Mouse (Mus musculus): ENCODE data around the gene Ndufs6. TPM values are rescaled to one million over a fixed set of nuclear protein-coding genes. Genes with fewer than 3 reads are reported as not detected.
A peak's percentile ranks its signal among the peaks of the same experiment; 100 is the strongest.

Ndufs6 gene
- polyA plus RNA-seq (2012; rRNA removed): 271 and 306 TPM in 2 replicates

DNA sequence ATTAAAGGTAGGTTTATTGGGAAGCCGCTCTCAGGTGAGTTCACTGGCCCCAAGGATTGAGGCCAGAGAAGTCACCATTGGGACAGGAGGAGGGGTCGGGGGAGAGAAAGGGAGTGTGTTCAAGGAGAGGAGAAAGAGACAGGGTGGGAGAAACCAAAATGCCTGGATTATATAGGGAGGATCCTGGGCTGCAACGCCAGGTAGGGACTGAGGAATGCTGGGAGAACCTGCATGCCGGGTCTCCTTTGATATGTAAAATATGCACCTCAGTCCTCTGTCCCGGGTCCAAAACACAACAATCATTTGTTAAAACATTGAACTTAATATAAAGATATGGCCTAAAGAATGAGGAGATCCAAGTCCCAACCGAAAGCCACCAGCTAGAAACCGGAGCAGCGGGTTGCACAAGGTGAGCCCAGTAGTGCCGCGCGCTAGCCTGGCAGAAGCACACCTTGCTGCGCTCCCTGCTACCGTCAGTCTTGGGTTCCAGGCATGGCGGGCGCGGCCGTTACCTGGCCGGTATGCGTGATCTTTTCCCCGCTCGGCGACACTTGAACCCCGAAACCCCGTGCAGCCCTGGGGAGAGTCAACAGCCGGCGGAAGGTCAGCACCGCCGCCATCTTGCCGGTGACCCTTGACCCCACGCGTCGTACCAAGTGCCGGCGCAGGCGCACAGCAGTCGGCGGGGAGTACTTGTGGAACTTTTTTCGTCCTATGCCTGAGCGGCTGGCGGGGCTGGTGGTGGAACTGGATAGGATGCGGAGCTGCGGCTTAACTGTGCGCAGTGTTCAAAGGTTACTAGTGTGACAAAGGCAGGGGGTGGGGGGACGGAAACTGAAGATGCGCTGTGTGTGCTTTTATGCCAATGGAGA is at the start of gene Ndufs6, which contains the start of gene Mrpl36:
Ndufs6 (minus strand) TSS at position 716 of the 872 bp plus-strand sequence.
Mrpl36 (plus strand) TSS at position 687 of the 872 bp plus-strand sequence.
- H3K27me3 ChIP-seq (ENCODE audit: control insufficient read depth, insufficient read depth, low read length): no peaks in the 10 kb centered on the region
- peak; percentile 92 to 93 for DNase-seq
- peak within 1 kb of the TSS; percentile 54; the same call in 1 of the 2 replicates for H3K27ac ChIP-seq (ENCODE audit: insufficient read depth, low read length)
- H3K4me3 ChIP-seq (replicated peaks; ENCODE audit: insufficient read depth, low read depth, low read length): peak within 1 kb of the TSS; percentile 76
- H3K4me1 ChIP-seq (ENCODE audit: control insufficient read depth, insufficient read depth, low read length): peaks cover 6% of the 10 kb centered on the region
- TF ChIP-seq POLR2A (IDR thresholded peaks at IDR 0.05; ENCODE audit: borderline replicate concordance, insufficient read depth, low read length) (peak; percentile 87), CTCF (IDR thresholded peaks at IDR 0.05; ENCODE audit: borderline replicate concordance, insufficient read depth, low read depth, low read length) (no peak)
- WGBS: 1% methylated on average over 45 of the region's 45 CpGs

- DNase-seq: no peak
- TF ChIP-seq POLR2A (IDR thresholded peaks at IDR 0.05; ENCODE audit: borderline replicate concordance, insufficient read depth, low read length) (no peak), CTCF (IDR thresholded peaks at IDR 0.05; ENCODE audit: borderline replicate concordance, insufficient read depth, low read depth, low read length) (no peak)
- Histone ChIP-seq H3K27me3 (ENCODE audit: control insufficient read depth, insufficient read depth, low read length) (no peaks in the 10 kb centered on the region), H3K4me1 (ENCODE audit: control insufficient read depth, insufficient read depth, low read length) (no peaks in the 10 kb centered on the region), H3K27ac (ENCODE audit: insufficient read depth, low read length) (no peak overlapping the region), H3K4me3 (replicated peaks; ENCODE audit: insufficient read depth, low read depth, low read length) (no peak overlapping the region)
- WGBS: 89% methylated on average over 9 of the region's 9 CpGs
Measured at GRCm38 (mm10) chr13:73377637-73378036, 49.3 kb upstream of the Ndufs6 start.

GRCm38 (mm10) chr13:73374612-73375011 is 46.3 kb upstream of the Ndufs6 start:
- H3K4me1 ChIP-seq (ENCODE audit: control insufficient read depth, insufficient read depth, low read length): no peaks in the 10 kb centered on the region
- no peak overlapping the region for H3K27ac ChIP-seq (ENCODE audit: insufficient read depth, low read length)
- H3K27me3 ChIP-seq (ENCODE audit: control insufficient read depth, insufficient read depth, low read length): no peaks in the 10 kb centered on the region
- WGBS: 18% methylated on average over 2 of the region's 2 CpGs
- H3K4me3 ChIP-seq (replicated peaks; ENCODE audit: insufficient read depth, low read depth, low read length): no peak overlapping the region
- TF ChIP-seq CTCF (IDR thresholded peaks at IDR 0.05; ENCODE audit: borderline replicate concordance, insufficient read depth, low read depth, low read length) (no peak), POLR2A (IDR thresholded peaks at IDR 0.05; ENCODE audit: borderline replicate concordance, insufficient read depth, low read length) (no peak)
- no peak for DNase-seq

DNA sequence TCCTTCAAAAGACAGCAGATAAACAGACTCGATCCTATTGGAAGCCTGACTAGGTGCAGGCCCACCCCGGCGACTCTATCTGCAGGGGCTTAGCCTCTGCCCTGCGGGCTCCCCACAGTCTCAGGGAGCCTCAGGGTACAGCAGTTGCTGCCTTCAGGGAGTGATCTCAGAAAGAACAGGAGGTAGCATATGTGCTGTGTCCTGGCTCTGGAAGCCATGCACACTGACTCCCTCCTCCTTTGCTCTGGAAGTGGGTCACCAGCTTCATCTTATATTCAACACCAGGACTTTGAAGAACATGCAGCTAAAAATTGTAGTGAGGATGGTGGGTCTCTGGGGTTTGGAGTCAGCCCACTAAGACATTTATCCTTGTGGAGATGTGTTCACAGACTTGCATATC is 45.0 kb upstream of the Ndufs6 start:
- H3K27ac ChIP-seq (ENCODE audit: insufficient read depth, low read length): no peak overlapping the region
- 79% methylated on average over 4 of the region's 4 CpGs for WGBS
- TF ChIP-seq CTCF (IDR thresholded peaks at IDR 0.05; ENCODE audit: borderline replicate concordance, insufficient read depth, low read depth, low read length) (no peak), POLR2A (IDR thresholded peaks at IDR 0.05; ENCODE audit: borderline replicate concordance, insufficient read depth, low read length) (no peak)
- H3K4me1 ChIP-seq (ENCODE audit: control insufficient read depth, insufficient read depth, low read length): no peaks in the 10 kb centered on the region
- H3K27me3 ChIP-seq (ENCODE audit: control insufficient read depth, insufficient read depth, low read length): no peaks in the 10 kb centered on the region
- no peak overlapping the region for H3K4me3 ChIP-seq (replicated peaks; ENCODE audit: insufficient read depth, low read depth, low read length)
- no peak for DNase-seq

DNA sequence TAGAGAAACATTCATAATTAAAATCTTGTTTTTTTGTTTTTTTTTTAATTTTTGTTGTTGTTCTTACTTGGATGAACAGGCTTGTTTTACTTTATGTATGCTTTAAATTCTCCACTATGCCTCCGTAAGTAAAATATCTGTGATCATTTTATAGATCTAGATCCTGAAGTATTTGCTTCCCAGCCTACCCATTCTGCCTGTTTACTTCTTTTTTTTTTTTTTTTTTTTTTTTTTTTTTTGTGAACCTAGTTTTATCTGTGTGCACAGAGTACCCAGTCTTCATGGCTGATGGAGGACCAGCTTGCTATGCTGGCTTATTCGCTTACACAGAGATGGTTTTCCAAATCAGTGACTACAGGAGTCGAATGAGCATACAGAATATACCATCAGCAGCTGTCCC is 28.8 kb upstream of the Ndufs6 start:
- 74% methylated on average over 3 of the region's 3 CpGs for whole genome bisulfite sequencing
- TF ChIP-seq CTCF (IDR thresholded peaks at IDR 0.05; ENCODE audit: borderline replicate concordance, insufficient read depth, low read depth, low read length) (no peak), POLR2A (IDR thresholded peaks at IDR 0.05; ENCODE audit: borderline replicate concordance, insufficient read depth, low read length) (no peak)
- no peak overlapping the region for H3K4me3 ChIP-seq (replicated peaks; ENCODE audit: insufficient read depth, low read depth, low read length)

DNA sequence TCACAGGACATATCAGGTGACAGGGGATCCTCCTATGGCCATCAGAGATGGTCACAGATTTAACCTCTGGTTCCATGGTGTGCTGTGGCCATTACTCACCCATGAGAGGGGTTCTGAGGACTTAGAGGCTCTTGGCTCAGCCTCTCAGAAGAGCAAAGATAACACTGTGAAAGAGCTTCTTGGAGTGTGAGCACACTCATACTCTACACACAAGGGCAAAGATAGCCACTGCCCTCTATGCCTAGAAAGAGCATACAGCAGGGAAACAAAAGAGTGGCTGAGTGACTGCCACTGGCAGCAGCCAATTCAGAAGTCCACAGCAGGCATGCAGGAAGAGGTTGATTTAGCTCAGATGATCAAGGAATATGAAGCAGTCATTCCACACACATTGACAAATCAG is 24.1 kb upstream of the Ndufs6 start:
- H3K27ac ChIP-seq (ENCODE audit: insufficient read depth, low read length): no peak overlapping the region
- H3K4me3 ChIP-seq (replicated peaks; ENCODE audit: insufficient read depth, low read depth, low read length): no peak overlapping the region
- no peak for DNase-seq
- no peaks in the 10 kb centered on the region for H3K27me3 ChIP-seq (ENCODE audit: control insufficient read depth, insufficient read depth, low read length)
- H3K4me1 ChIP-seq (ENCODE audit: control insufficient read depth, insufficient read depth, low read length): no peaks in the 10 kb centered on the region
- TF ChIP-seq POLR2A (IDR thresholded peaks at IDR 0.05; ENCODE audit: borderline replicate concordance, insufficient read depth, low read length) (no peak), CTCF (IDR thresholded peaks at IDR 0.05; ENCODE audit: borderline replicate concordance, insufficient read depth, low read depth, low read length) (no peak)

More for the DNA sequence above, 28.8 kb upstream of the Ndufs6 start:
- Histone ChIP-seq H3K27me3 (ENCODE audit: control insufficient read depth, insufficient read depth, low read length) (no peaks in the 10 kb centered on the region), H3K4me1 (ENCODE audit: control insufficient read depth, insufficient read depth, low read length) (no peaks in the 10 kb centered on the region), H3K27ac (ENCODE audit: insufficient read depth, low read length) (no peak overlapping the region)
- DNase-seq: no peak

DNA sequence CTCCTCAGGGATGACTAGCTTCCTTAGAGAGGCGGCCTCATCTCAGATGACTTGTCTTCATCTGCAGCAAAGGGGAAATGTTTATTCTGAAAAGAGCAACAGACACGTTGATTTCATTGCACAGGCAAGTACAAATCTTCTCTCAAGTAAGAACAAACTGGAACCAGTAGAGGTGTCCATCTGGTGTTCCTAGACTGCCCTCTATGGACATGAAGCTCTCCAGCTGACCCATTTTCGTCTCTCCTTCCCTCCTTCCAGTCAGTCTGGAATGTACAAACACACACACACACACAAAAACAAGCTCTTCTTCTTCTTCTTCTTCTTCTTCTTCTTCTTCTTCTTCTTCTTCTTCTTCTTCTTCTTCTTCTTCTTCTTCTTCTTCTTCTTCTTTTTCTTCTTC is 23.6 kb upstream of the Ndufs6 start:
- no peak overlapping the region for H3K27ac ChIP-seq (ENCODE audit: insufficient read depth, low read length)
- H3K4me1 ChIP-seq (ENCODE audit: control insufficient read depth, insufficient read depth, low read length): no peaks in the 10 kb centered on the region
- H3K4me3 ChIP-seq (replicated peaks; ENCODE audit: insufficient read depth, low read depth, low read length): no peak overlapping the region
- 38% methylated on average over 3 of the region's 3 CpGs for WGBS
- no peaks in the 10 kb centered on the region for H3K27me3 ChIP-seq (ENCODE audit: control insufficient read depth, insufficient read depth, low read length)
- no peak for DNase-seq
- TF ChIP-seq CTCF (IDR thresholded peaks at IDR 0.05; ENCODE audit: borderline replicate concordance, insufficient read depth, low read depth, low read length): peak; percentile 39; the same call in 1 of the 2 replicates
- TF ChIP-seq POLR2A (IDR thresholded peaks at IDR 0.05; ENCODE audit: borderline replicate concordance, insufficient read depth, low read length): no peak

DNA sequence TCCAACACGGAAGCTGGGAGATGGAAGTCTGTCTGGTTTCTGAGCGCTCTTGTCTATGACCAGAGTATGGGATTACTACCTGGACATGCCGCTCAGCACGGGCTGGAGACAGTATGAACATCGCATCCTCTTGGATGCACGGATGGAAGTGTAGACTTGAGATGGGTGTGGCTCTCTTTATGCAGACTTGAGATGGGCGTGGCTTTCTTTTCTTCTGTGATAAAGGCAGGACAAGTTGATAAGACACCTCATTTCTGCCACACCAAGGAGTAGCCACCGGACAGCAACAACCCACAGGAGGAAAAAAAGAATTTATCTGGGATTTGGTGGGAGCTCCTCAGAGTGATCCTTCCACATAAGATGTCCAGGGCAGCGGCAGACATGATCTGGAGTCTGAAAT is 22.4 kb upstream of the Ndufs6 start:
- no peak for TF ChIP-seq CTCF (IDR thresholded peaks at IDR 0.05; ENCODE audit: borderline replicate concordance, insufficient read depth, low read depth, low read length)
- TF ChIP-seq POLR2A (IDR thresholded peaks at IDR 0.05; ENCODE audit: borderline replicate concordance, insufficient read depth, low read length): no peak
- Histone ChIP-seq H3K4me1 (ENCODE audit: control insufficient read depth, insufficient read depth, low read length) (no peaks in the 10 kb centered on the region), H3K27ac (ENCODE audit: insufficient read depth, low read length) (no peak overlapping the region), H3K27me3 (ENCODE audit: control insufficient read depth, insufficient read depth, low read length) (no peaks in the 10 kb centered on the region), H3K4me3 (replicated peaks; ENCODE audit: insufficient read depth, low read depth, low read length) (no peak overlapping the region)
- DNase-seq: no peak
- WGBS: 88% methylated on average over 9 of the region's 9 CpGs
